Mouse (Mus musculus): Measurements from ENCODE around the gene Cep152.

The Cep152 gene

GRCm38 (mm10) chr2:125626536-125626935 is 1.6 kb upstream of the Cep152 start:
- DNase-seq (ENCODE audit: low spot score in 2 of 2), result no peak

- no peak for DNase-seq (ENCODE audit: low spot score in 2 of 2)
Measured at GRCm38 (mm10) chr2:125624127-125624685, 707 bp downstream of the Cep152 start.

GRCm38 (mm10) chr2:125623211-125623610 is 1.7 kb downstream of the Cep152 start:
- DNase-seq (ENCODE audit: low spot score in 2 of 2), result no peak

DNA sequence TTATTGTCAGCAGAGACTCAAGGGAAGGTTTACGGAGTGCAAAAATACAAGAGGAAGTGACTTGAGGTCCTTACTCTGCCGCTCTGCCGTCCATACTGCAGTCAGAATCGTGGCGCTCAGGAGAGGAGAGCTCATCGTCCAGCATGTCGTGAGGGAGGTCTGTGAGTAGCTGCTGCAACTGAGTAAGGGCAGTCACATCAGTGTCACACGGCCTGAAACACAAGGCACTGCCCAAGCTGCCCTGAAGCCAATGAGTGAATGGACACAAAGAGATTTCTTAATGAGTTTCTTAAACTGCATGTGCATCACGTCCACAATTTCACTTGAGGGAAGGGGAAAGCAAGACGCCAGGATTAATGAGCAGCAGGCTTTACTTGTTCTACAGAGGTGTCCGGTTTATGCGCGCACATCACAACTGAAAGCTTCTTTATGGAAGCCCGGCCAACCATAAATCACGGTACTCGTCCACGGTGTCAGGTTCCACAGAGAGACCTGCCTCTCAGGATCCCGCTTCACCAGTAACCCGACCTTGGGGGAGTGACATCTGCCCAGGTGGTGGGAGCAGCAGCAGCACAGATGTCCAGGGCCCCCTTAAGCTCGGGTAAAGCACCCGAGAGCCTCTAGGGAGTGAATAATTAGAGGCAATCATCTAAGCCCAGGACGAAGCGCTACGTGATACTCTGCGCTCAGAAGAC is 4.6 kb downstream of the Cep152 start:
- no peak for DNase-seq (ENCODE audit: low spot score in 2 of 2)

GRCm38 (mm10) chr2:125615858-125616424 is 9.0 kb downstream of the Cep152 start:
- DNase-seq (ENCODE audit: low spot score in 2 of 2), result no peak

DNA sequence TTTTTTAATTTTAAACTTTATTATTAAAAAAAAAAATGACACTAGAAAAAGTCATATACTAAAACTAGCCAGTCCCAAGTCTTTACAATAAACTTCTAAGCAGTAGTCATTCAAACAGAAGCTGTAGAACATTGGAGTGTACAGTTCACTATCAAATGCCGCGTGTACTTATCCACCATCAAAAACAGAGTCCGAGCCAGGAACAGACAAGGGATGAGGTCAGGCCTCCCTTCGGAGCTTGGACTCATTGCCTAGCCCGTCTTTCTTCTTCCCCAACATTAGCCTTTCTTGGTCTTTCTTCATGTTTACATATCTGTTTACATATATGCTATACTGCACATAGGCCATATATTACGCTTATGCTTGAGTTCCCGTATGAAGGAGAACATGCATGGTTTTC is 9.5 kb downstream of the Cep152 start:
- DNase-seq (ENCODE audit: low spot score in 2 of 2), result no peak

- DNase-seq (ENCODE audit: low spot score in 2 of 2), result peak in 1 of 2 experiments; percentile 51
Measured at GRCm38 (mm10) chr2:125606220-125606845, 18.6 kb downstream of the Cep152 start.

- peak; percentile 54 to 75 for DNase-seq (ENCODE audit: low spot score in 2 of 2)
Measured at GRCm38 (mm10) chr2:125604646-125605045, 20.3 kb downstream of the Cep152 start.

DNA sequence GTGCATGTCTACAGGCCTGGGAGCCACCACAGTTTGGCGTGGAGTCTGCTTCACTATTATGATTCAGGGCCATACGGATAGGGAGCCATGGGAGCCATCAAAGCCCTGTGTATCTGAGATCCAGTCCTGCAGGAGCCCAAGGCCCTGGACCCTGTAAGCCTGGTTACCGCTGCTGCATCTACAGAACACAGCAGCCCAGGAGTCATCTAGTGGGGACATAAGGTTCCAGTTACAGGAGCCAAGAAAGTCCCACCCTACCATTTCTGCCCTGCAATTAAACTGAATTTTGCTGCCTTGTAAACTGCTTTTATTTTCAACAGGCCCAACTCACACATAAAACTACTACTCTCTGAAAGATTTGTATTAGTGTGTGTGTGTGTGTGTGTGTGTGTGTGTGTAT is 21.9 kb downstream of the Cep152 start:
- no peak for DNase-seq (ENCODE audit: low spot score in 2 of 2)

DNA sequence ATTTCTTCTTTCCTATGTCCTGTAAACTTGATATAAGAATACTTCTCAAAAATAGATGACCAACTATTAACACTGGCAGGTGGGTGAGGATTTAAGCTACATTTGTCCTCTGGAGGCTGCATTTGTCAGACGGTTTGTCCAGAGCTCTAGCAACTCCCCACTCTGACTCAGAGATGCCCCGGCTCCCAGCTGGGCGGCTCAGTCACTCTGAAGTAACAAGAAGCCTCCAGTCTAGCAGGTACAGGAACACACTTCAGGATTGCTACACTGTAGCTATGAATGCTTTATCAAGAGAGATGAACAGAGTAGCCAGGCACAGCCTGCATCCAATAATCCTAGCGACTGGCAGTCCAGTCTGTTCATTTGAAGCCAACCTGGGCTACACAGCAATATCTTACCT is 26.0 kb downstream of the Cep152 start:
- DNase-seq (ENCODE audit: low spot score in 2 of 2), result no peak

- DNase-seq (ENCODE audit: low spot score in 2 of 2), result no peak
Measured at GRCm38 (mm10) chr2:125598251-125598650, 26.7 kb downstream of the Cep152 start.

- no peak for DNase-seq (ENCODE audit: low spot score in 2 of 2)
Measured at GRCm38 (mm10) chr2:125594786-125595185, 30.1 kb downstream of the Cep152 start.

DNA sequence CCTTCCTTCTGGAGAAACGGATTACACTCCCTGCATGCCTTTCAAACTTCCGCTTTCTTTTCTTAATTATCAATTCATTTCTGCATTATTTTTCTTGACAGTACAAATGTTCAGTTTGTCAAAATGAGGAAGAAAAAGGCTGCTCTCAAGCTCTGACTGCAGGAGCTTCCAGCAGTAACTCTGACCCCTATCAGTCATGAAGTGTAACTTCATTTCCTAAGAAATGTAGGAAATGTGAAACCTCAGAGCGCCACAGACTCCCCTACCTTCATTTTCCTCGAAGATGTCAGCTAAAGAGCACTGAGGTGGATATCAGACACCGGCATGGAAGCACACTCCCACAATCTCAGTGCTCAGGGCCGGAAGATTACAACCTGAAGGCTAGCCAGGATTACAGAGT is 30.8 kb downstream of the Cep152 start:
- no peak for DNase-seq (ENCODE audit: low spot score in 2 of 2)

- no peak for DNase-seq (ENCODE audit: low spot score in 2 of 2)
Measured at GRCm38 (mm10) chr2:125591895-125592294, 33.0 kb downstream of the Cep152 start.

DNA sequence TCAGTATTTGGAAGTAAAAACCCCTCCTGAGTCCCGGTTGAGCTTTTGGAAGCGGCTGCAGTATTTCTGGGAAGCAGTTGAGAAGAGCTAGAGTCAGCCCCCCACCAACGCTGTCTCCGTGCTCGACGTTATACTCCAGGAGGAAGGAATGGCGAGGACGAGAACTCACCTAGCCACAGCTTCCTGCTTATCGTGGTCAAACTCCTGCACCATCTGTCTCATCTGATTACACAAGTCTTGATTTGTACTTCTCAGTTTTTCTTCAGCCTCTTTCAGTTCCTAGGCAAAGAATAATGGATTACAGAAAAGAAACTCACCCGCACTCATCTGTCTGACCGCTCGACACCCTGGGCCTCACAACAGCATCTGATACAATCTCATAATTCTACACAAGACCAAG is 35.6 kb downstream of the Cep152 start:
- no peak for DNase-seq (ENCODE audit: low spot score in 2 of 2)

DNA sequence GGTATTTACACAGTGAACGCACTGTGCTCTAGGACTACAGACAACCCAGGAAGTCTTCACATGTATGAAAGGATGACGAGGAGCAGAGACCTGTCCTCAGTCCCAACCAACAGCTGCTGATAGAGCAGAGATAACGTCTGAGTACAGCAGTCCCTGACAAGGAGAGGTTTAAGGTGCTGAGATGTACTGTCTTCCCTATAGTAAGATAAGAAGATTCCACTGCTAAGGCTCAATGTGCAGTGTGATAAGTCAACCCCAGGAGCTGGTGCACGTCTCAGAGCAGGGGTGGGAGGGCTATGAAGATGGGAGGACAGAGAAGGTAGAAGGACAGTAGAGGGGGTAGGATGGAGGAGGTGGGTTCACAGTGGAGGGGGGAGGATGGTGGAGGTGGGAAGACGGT is 43.8 kb downstream of the Cep152 start:
- no peak for DNase-seq (ENCODE audit: low spot score in 2 of 2)

- no peak for DNase-seq (ENCODE audit: low spot score in 2 of 2)
Measured at GRCm38 (mm10) chr2:125577670-125578069, 47.2 kb downstream of the Cep152 start.

DNA sequence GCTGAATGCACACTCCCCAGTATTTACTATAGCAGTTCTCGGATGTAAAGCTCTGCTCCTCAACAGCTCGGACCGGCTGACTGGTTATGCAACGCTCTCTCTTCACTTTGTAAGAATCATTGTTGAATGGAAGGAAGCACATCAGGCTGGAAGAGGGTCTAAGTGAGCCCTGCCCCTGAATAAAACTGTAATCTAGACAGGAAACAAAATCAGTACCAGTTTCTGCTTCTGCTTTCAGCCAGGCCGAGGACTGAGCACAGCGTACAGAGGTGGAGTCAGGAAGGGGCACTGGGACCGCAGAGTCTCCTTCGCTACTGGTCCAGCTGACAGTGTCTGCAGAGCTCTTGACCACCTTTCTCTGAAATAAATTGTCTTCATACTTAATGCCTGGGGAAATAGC is 48.4 kb downstream of the Cep152 start:
- DNase-seq (ENCODE audit: low spot score in 2 of 2), result no peak

DNA sequence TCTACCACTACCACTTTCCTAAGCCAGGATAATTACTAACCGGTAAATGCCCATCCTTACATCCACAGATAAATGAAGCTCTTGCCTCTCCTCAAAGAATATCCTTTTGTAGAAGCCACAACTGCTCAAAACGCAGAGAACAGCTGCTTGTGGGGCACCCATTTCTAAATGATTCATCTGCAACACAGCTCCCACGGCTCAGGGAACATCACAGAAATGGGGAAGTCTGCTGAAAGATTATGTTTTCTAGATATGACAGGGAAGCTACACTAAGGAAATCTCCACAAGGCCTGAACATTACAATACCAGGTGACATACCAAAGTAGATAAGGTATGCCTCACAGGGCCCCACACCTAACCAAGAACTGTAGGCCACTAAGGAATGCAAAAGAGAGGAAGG is 49.1 kb downstream of the Cep152 start:
- DNase-seq (ENCODE audit: low spot score in 2 of 2), result no peak

GRCm38 (mm10) chr2:125563884-125564283 is 61.0 kb downstream of the Cep152 start:
- DNase-seq (ENCODE audit: low spot score in 2 of 2), result no peak

- no peak for DNase-seq (ENCODE audit: low spot score in 2 of 2)
Measured at GRCm38 (mm10) chr2:125562407-125562806, 62.5 kb downstream of the Cep152 start.

- DNase-seq (ENCODE audit: low spot score in 2 of 2), result no peak
Measured at GRCm38 (mm10) chr2:125560037-125560436, 64.9 kb downstream of the Cep152 start.

Measured in urinary bladder, postnatal 4 days (tissue).